Mouse (Mus musculus): ENCODE results near the gene Hdac7.

Hdac7 gene

DNA sequence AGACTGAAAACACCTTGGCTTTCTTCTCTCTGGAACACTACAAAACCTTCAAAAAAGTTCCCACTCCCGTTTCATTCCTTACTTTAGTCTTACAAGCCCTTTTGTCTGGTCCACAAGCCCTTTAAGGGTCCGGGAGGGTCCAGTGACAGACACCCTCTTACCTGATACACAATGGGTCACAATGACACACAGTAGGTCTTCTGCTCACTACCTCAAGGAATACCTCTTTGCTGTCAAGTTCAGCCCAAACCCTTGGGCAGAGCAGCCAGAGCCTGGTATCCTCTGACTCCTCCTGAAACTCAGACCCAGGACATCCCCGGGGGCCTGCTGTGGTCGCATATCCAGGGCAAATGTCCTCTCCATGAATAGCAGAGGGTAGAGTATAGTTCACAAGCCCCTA is 95.3 kb downstream of the Hdac7 start:
- no peak for DNase-seq (ENCODE audit: extremely low read depth, insufficient read length, low spot score)

DNA sequence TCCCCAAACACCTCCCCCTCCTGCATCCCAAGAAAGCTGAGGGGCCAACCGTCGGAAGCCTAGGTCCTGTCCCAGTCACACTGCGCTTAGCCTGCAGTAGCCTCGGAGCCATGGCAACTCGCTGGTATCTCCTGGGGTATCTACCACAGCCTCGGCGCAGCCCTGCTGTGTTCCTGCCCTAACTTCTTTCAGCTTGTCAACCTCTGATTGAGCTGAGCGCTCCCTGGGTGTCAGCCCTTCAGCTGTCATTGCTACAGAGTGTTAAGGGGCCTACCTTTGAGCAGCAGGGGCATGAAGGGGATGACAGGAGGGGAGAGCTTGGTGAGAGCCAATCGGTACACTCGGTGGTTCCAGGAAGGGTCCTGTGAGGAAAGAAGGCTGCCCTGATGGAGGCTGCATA is 96.0 kb downstream of the Hdac7 start:
- no peak for DNase-seq (ENCODE audit: extremely low read depth, insufficient read length, low spot score)

GRCm38 (mm10) chr15:97747486-97747885 is 96.8 kb downstream of the Hdac7 start:
- no peak for DNase-seq (ENCODE audit: extremely low read depth, insufficient read length, low spot score)

DNA sequence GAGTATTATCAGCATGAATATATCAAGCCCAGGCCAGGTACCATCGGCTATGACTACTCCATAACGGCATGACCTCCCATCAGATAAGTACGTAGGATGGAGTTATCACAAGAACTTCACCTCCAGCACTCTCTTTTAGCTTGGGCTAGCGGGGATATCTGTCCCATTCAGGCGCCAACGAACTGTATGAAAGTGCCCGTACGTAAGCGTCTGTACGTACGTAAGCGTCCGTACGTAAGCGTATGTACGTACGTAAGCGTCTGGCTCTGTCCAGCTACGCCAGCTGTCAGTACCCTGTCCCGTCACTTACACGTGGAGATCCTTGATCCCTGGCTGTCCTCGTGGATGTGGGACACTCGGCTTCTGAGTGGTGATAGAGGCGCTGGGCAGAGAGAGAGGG is 97.6 kb downstream of the Hdac7 start:
- no peak for DNase-seq (ENCODE audit: extremely low read depth, insufficient read length, low spot score)

DNA sequence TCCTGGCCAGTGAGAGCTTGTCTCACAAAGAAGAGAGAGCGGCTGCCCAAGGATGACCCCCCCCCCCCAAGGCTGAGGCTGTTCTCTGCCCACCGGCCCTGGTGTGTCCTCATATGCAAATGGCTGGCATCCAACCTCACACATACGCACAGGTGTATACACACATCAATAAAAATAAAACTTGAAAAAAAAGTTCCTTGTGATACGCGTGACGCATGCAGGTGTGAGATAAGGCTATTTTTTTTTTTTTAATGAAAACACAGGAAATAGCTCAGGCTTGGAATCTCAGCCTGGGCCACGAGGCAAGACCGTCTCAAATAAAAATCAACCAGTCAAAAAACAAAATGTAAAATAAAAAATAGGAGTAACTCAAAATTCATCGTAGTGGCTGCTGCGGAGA is 98.0 kb downstream of the Hdac7 start:
- no peak for DNase-seq (ENCODE audit: extremely low read depth, insufficient read length, low spot score)

DNA sequence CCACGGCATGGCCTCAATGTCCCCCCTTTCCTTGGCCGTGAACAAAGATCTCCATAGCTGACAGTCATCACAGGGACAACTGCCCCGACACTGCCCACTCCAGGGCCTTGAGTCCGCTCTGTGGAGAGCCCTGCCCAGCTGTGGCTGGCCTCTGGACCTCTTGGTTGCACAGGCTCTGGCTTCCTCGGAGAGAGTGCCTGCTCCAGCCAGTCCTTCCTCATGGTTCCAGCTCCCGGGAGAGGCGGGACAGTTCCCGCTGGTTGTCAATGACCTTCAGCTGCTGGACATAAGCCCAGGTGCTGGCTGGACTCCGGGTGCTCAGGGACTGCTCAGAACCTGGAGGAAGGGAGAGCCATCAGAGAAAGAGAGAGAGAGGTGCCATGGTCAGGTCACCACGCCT is 99.0 kb downstream of the Hdac7 start:
- DNase-seq (ENCODE audit: extremely low read depth, insufficient read length, low spot score) = no peak

- no peak for DNase-seq (ENCODE audit: extremely low read depth, insufficient read length, low spot score)
Observed at GRCm38 (mm10) chr15:97744930-97745329, 99.4 kb downstream of the Hdac7 start.

GRCm38 (mm10) chr15:97743961-97744525 is 100.3 kb downstream of the Hdac7 start:
- no peak for DNase-seq (ENCODE audit: extremely low read depth, insufficient read length, low spot score)

DNA sequence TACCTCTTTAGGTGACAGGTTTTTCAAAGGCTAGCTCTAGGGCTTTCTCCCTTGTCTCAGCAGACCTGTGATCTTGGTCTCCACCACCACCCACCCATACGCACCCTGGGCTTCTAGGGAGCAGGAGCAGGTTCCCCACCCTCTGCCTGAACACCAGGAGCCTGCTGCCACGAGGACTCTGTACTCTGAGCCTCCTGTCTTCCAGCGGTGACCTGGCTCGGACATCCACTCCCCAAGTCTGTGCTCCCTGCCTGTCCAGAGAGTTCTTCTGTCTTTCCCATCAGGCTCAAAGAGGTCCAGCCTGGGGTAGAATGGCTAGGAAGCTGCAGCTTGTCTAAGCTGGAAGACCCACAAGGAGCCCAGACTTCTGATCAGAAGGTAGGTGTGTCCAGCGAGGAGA is 101.1 kb downstream of the Hdac7 start:
- DNase-seq (ENCODE audit: extremely low read depth, insufficient read length, low spot score) = no peak

All from 3134 (cell line).